Mouse (Mus musculus) testis, adult 2 months (tissue): Measurements from ENCODE around the gene Dcaf1.

Experiments
- CTCF ChIP-seq: fragments of 200-500 bp; IDR thresholded peaks from 2 replicates; pipeline ENCODE4 v1.5.1; 2012; ENCODE audit warnings: low read depth, mild to moderate bottlenecking, inconsistent platforms, low read length, moderate library complexity; ENCODE audit not compliant: control insufficient read depth, insufficient read depth, insufficient replicate concordance
- POLR2A ChIP-seq: fragments of 200-500 bp; IDR thresholded peaks from 2 replicates; pipeline ENCODE4 v1.6.1; 2012; ENCODE audit warnings: low read depth, mild to moderate bottlenecking, inconsistent platforms, low read length, moderate library complexity; ENCODE audit not compliant: control insufficient read depth

GRCm38 (mm10) chr9:106821050-106821617 lies 540 bp upstream of the Dcaf1 start:
- TF ChIP-seq POLR2A (no peak), CTCF (no peak)
